Mouse (Mus musculus): ENCODE data around the gene Lnx1.
A peak's percentile ranks its signal among the peaks of the same experiment; 100 is the strongest.

DNA sequence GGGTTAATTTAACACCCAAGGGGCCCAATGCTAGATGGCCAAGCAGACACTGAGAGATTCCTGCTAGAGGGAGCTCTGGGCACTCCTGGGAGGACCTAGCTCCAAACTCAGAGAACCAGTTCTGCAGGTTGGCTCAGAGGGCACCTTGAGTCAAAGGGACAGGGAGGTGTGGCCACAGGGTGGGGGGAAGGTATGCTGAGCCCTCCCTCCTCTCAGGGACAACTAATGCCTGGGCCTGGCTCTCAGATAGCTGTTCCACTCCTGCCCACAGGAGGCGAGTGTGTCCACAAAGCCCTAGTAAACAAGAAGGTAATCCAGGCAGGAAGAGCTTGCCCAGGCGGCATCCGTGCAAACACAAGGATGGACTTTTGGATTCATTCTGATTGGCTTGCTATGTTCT is 35.6 kb upstream of the Lnx1 start:
- TF ChIP-seq CTCF (conservative IDR thresholded peaks at IDR 0.05; ENCODE audit: insufficient read depth, insufficient read length, low read depth, low read length) (peak; percentile 56), POLR2A (IDR thresholded peaks at IDR 0.05; ENCODE audit: low read depth, low read length) (no peak)

Measured in kidney, adult 2 months (tissue).